In the genomic region with DNA sequence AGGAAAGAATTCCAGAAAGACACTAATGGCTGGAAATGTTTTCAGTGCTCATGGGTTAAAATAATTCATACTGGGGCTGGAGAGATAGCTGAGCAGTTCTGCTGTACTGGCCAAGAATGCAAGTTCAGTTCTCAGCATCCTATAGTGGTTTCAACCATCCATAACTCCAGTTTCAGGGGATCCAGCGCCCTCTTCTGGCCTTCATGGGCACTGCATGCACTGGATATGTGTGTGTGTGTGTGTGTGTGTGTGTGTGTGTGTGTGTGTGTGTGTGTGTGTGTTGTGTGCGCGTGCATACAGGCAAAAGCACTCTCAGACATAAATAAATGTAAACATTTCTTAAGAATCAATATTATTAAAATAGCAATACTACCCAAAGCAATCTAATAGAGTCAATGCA, we compare ENCODE assay signal across 13 mouse cellular contexts. TPM values are rescaled to one million over a fixed set of nuclear protein-coding genes. Genes with fewer than 3 reads are reported as not detected.
DNase-seq lines count a peak whose midpoint lies in the region; ATAC-seq and TF ChIP-seq lines count a peak whose summit lies in the region.
"Had no signal": no experiment of that assay in that cellular context is flagged by ENCODE, and none has a peak within 500 bp of the region (broad histone marks: within the 10 kb centered on the region; RNA-seq: fewer than 3 reads in every experiment).

No protein-coding gene starts in this region.

- intact Hi-C loops in heart, postnatal 14 days (cut with DNase I), result no loop called here

- TF ChIP-seq CTCF in lung, embryonic 14.5 days (IDR thresholded peaks at IDR 0.05; ENCODE audit: low read depth), result peak; percentile 69
- TF ChIP-seq CTCF in stomach, postnatal 0 days (IDR thresholded peaks at IDR 0.05; ENCODE audit: low read depth), result peak; percentile 70

- peaks cover 27% of the 10 kb centered on the region for H3K36me3 ChIP-seq in heart, embryonic 12.5 days
- H3K36me3 ChIP-seq in lung, embryonic 14.5 days (ENCODE audit: insufficient read depth), result no peaks in the 10 kb centered on the region
- no peaks in the 10 kb centered on the region for H3K36me3 ChIP-seq in stomach, postnatal 0 days (ENCODE audit: control insufficient read depth, insufficient read depth, low read length)
- H3K36me3 ChIP-seq: forebrain, embryonic 12.5 days had no signal

- H3K9me3 ChIP-seq in heart, embryonic 12.5 days (replicated peaks), result 0 out of 2 replicates have a peak, but pooled peaks cover 2% of the 10 kb centered on the region
- no peaks in the 10 kb centered on the region for H3K9me3 ChIP-seq in lung, embryonic 14.5 days (ENCODE audit: low read depth, low read length)
- H3K9me3 ChIP-seq in stomach, postnatal 0 days (ENCODE audit: control insufficient read depth, low read length), result 0 out of 2 replicates have a peak, but pooled peaks cover 2% of the 10 kb centered on the region
- H3K9me3 ChIP-seq: forebrain, embryonic 12.5 days had no signal

- 55% methylated on average over 3 of the region's 3 CpGs for WGBS in heart, embryonic 12.5 days
- WGBS in lung, embryonic 14.5 days, result 56% methylated on average over 3 of the region's 3 CpGs
- WGBS in stomach, postnatal 0 days, result 61% methylated on average over 3 of the region's 3 CpGs

- no peak overlapping the region for H3K4me3 ChIP-seq in heart, embryonic 12.5 days
- no peak overlapping the region for H3K4me3 ChIP-seq in lung, embryonic 14.5 days (ENCODE audit: low read depth, low read length)
- H3K4me3 ChIP-seq in stomach, postnatal 0 days (ENCODE audit: low read depth, low read length), result no peak overlapping the region
- H3K4me3 ChIP-seq: forebrain, embryonic 12.5 days; myocyte had no signal

- no peak for DNase-seq in heart, postnatal 14 days
- DNase-seq in lung, embryonic 14.5 days, result no peak
- DNase-seq in lung, postnatal 10 days, result no peak
- DNase-seq in R1 (ENCODE audit: low read depth, low spot score), result peak; percentile 60
- DNase-seq in stomach, postnatal 0 days (ENCODE audit: low spot score), result no peak
- DNase-seq in kidney, postnatal 4 days, result no peak
- DNase-seq in right cerebral cortex, adult 18-20 months, result no peak
- DNase-seq: embryo, embryonic 11 days; kidney, adult 9 months; retina, postnatal 1 day had no signal

- no peak overlapping the region for H3K4me2 ChIP-seq in heart, embryonic 12.5 days
- no peak overlapping the region for H3K4me2 ChIP-seq in lung, embryonic 14.5 days
- H3K4me2 ChIP-seq in stomach, postnatal 0 days (replicated peaks; ENCODE audit: low read depth), result no peak overlapping the region
- H3K4me2 ChIP-seq: forebrain, embryonic 12.5 days had no signal

- H3K27ac ChIP-seq in heart, embryonic 12.5 days (ENCODE audit: poor library complexity, severe bottlenecking), result peak overlapping the region; percentile 63
- no peak overlapping the region for H3K27ac ChIP-seq in lung, embryonic 14.5 days (ENCODE audit: low read depth)
- no peak overlapping the region for H3K27ac ChIP-seq in stomach, postnatal 0 days (replicated peaks)
- H3K27ac ChIP-seq: forebrain, embryonic 12.5 days had no signal

- no peak for TF ChIP-seq EP300 in stomach, postnatal 0 days (optimal IDR thresholded peaks at IDR 0.05)

- no peak overlapping the region for H3K9ac ChIP-seq in heart, embryonic 12.5 days
- no peak overlapping the region for H3K9ac ChIP-seq in lung, embryonic 14.5 days
- no peak overlapping the region for H3K9ac ChIP-seq in stomach, postnatal 0 days (ENCODE audit: low read length)
- H3K9ac ChIP-seq: forebrain, embryonic 12.5 days had no signal

- H3K27me3 ChIP-seq in heart, embryonic 12.5 days (replicated peaks), result no peaks in the 10 kb centered on the region
- no peaks in the 10 kb centered on the region for H3K27me3 ChIP-seq in lung, embryonic 14.5 days (ENCODE audit: insufficient read depth, low read length)
- H3K27me3 ChIP-seq in stomach, postnatal 0 days (ENCODE audit: control insufficient read depth, insufficient read depth, low read length), result no peaks in the 10 kb centered on the region
- H3K27me3 ChIP-seq: forebrain, embryonic 12.5 days had no signal

- peaks cover 69% of the 10 kb centered on the region for H3K4me1 ChIP-seq in heart, embryonic 12.5 days (replicated peaks)
- no peaks in the 10 kb centered on the region for H3K4me1 ChIP-seq in lung, embryonic 14.5 days (ENCODE audit: insufficient read depth)
- peaks cover 5% of the 10 kb centered on the region; the same call in 1 of the 2 replicates for H3K4me1 ChIP-seq in stomach, postnatal 0 days (replicated peaks; ENCODE audit: control insufficient read depth, insufficient read depth)

- ATAC-seq in heart, embryonic 12.5 days (ENCODE audit: insufficient number of reproducible peaks, low FRiP score), result no peak
- no peak for ATAC-seq in lung, embryonic 14.5 days (ENCODE audit: insufficient read depth)
- ATAC-seq in stomach, postnatal 0 days (ENCODE audit: low FRiP score, low TSS enrichment), result no peak

RNA-seq across cellular contexts. Expression of gene Lrrfip1, which starts 22.8 kb away (rescaled TPM):
- polyA plus RNA-seq in heart, embryonic 12.5 days (2016; fragmentation: Nextera tagmentation; extraction: Ambion mirVana), result 151 and 161 TPM in 2 replicates
- 100 to 1,000 TPM; 101 to 109 TPM for total RNA-seq in heart, postnatal 14 days (2021)
- polyA plus RNA-seq in lung, embryonic 14.5 days (2014; fragmentation: Nextera tagmentation; extraction: Ambion mirVana), result 47.1 and 49.4 TPM in 2 replicates
- 69.4 and 79.0 TPM in 2 replicates for polyA plus RNA-seq in stomach, postnatal 0 days (2015; fragmentation: Nextera tagmentation; extraction: Ambion mirVana)

RNA-seq across cellular contexts. Expression of gene Rab17, which starts 51.8 kb away (rescaled TPM):
- 0.64 and 1.3 TPM in 2 replicates for polyA plus RNA-seq in heart, embryonic 12.5 days (2016; fragmentation: Nextera tagmentation; extraction: Ambion mirVana)
- total RNA-seq in heart, postnatal 14 days (2021), result 1 to 10 TPM; 2.5 to 3.1 TPM
- 1.7 and 2.3 TPM in 2 replicates for polyA plus RNA-seq in lung, embryonic 14.5 days (2014; fragmentation: Nextera tagmentation; extraction: Ambion mirVana)
- polyA plus RNA-seq in stomach, postnatal 0 days (2015; fragmentation: Nextera tagmentation; extraction: Ambion mirVana), result 4.6 and 5.7 TPM in 2 replicates
- polyA plus RNA-seq: forebrain, embryonic 12.5 days; myocyte had no signal
